Mouse (Mus musculus): ENCODE results near the gene Cbx8.

The Cbx8 gene

GRCm38 (mm10) chr11:118992781-118993180 lies 48.0 kb downstream of the Cbx8 start:
- peak; percentile 43 to 47 for DNase-seq (ENCODE audit: low spot score in 2 of 2)

- no peak for DNase-seq (ENCODE audit: low spot score in 2 of 2)
Observed at GRCm38 (mm10) chr11:118987999-118988398, 52.8 kb downstream of the Cbx8 start, which contains the start of gene Enpp7. TSS of gene Enpp7 (plus strand) at chr11:118988188.

All from spleen, postnatal 36 days (tissue).